Mouse (Mus musculus) testis, postnatal 14 days (tissue): ENCODE data around the gene Rabl3.

ENCODE experiments used
- DNase-seq: peaks from one replicate; pipeline ENCODE4 v3.0.0; 2021; ENCODE audit warnings: low spot score

Gene Rabl3

GRCm38 (mm10) chr16:37539611-37540580 is at the start of gene Rabl3, which contains the start of gene Gtf2e1:
Gene Rabl3 (plus strand): TSS chr16:37539885.
Gene Gtf2e1 (minus strand): TSS chr16:37539789.
- DNase-seq = peak; percentile 98

GRCm38 (mm10) chr16:37495017-37495416 is 44.7 kb upstream of the Rabl3 start:
- no peak for DNase-seq

- DNase-seq = no peak
Measured at GRCm38 (mm10) chr16:37498581-37498980, 41.1 kb upstream of the Rabl3 start.

DNA sequence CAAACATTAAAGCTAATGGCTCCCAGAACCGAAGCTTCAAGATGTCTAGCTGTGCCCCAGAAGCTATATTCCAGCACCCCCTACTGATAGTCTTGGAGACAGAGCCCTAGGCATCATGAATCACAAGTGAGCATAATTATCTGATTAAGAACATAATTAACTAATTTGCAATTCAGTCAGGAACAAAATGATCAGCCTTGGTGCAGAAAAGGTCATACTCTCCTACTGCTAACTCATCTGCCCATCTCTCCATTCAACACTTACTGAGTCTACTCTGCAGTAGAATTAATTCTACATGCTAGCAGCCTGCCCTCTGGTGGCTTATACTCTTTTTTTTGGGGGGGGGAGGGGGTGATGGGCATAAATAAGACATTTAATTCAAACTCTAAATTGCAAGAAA is 35.2 kb upstream of the Rabl3 start:
- DNase-seq = no peak

GRCm38 (mm10) chr16:37506751-37507150 is 32.9 kb upstream of the Rabl3 start:
- DNase-seq = no peak

GRCm38 (mm10) chr16:37511489-37511888 is 28.2 kb upstream of the Rabl3 start:
- no peak for DNase-seq

DNA sequence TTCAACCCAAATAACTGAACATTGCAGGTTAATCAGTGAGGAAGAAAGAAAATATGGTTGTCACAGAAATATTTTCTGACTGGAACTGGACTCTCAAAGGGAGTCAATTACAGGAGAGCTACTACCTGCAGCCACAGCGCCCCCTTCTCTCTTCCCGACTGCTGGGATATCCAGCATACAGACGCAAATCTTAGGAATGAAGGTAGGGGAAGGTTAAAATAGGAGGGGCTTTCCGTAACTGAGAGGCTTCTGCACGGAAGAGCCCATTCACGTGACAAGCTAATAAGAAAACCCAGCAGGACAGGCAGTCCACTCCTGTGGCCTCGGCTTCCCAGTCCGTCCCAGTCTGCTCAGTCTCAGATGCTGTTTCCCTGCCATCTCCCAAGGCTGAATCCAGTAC is 25.0 kb upstream of the Rabl3 start:
- DNase-seq = no peak

- no peak for DNase-seq
Measured at GRCm38 (mm10) chr16:37516376-37516993, 23.2 kb upstream of the Rabl3 start.

DNA sequence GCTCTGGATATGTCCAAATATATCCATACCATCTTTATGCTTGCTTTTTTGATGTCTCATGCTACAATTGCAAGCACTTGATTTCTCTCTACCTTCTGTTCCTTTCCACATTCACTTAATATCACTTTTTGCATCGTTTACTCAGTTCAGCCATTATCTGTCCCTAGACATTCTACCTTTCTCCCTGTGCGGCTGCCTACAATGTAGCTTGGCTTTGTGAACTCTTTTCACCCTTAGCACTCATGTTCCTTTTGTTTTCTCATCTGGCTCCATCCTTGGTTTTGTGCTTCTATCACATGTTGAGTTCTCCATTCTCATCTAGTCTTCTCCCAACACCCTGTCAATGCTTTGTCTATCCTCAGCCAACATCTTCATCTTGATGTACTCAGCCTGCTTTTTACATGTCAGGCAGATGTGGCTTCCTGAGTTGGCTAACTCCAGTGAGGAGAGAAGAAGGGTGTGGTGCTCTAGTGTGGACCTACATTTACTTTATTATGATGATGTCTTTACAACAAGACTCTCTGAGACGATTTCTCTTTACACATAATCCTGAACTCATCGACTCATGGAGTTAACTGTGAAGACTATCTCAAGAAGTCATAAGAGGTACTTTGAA is 22.0 kb upstream of the Rabl3 start:
- no peak for DNase-seq

GRCm38 (mm10) chr16:37518662-37519061 is 21.0 kb upstream of the Rabl3 start:
- no peak for DNase-seq

GRCm38 (mm10) chr16:37519721-37520120 is 20.0 kb upstream of the Rabl3 start:
- no peak for DNase-seq

DNA sequence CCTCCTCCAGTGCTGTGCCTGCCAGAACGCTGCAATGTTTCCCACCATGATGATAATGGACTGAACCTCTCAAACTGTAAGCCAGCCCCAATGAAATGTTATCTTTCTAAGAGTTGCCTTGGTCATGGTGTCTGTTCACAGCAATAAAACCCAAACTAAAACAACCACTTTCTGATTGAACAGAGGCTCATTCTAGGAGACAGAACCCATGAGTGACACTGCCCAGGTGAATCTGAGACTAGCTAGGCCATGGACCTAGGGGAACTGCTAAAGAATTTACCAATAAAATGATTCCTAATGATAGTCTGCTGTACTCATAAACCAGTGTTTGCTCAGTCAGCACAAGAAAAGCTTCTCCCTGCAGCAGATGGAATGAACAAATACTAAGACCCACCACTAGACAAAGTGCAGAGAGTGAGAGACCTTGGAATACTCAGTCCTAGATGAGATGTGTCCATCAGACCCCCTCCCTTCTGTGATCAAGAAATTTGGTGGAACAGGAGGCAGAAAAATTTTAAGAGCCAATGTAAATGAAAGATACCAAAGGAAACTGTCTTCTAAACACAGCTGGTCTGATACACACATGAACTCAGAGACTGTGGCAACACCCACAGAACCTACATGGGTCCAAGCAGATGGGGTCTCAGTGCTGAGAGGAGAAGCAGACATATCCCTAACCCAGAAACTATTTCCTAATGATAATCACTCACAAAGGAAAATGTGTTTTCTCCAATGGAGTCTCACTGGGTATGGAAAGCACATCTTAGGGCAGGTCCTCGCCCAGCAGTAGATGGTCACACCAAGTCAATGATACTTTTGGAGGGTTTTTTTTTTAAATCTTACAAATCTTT is 19.3 kb upstream of the Rabl3 start:
- no peak for DNase-seq

- no peak for DNase-seq
Measured at GRCm38 (mm10) chr16:37522100-37522697, 17.5 kb upstream of the Rabl3 start.

GRCm38 (mm10) chr16:37525121-37525520 is 14.6 kb upstream of the Rabl3 start:
- no peak for DNase-seq

DNA sequence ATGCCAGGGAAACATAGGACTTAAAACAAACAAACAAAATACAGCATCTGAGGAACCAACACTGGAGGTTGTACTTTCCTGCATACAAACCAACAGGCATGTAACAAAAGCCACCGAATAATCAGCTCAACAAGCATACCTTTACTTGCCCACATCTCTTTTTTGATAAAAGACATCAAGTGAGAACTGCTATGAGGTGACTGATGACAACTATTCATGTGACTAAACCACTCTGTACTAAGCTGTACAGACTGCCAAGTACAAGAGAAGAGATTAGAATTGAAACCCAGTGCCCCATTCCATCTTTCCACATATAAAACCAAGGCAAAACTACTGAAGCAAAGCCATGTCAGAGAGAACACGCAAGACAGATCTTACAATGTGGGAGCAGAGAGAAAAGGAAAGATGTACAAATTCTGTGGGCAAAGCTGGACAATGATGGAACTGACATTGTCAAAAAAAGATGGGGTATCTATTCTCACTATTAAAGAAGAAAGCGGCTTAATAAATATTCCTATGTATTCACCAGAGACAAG is 12.9 kb upstream of the Rabl3 start:
- DNase-seq = no peak

DNA sequence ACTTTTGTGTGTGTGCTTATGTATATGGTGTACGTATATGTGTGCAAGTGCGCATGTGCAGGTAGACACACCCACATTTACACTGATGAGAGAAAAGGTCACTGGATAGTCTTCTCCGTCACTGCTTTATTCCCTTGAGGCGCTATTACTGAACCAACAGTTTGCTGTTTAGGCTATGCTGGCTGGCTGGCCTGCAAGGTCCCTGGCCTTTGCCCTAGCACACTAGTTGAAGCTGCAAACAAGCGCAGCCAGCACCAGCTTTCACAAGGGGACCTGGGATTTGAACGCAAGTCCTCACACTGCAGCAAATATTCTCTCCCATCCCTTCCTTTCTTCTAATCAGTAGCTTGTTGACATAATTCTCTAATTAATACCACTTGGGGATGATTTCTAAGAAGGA is 9.5 kb upstream of the Rabl3 start:
- DNase-seq = no peak

- no peak for DNase-seq
Measured at GRCm38 (mm10) chr16:37532046-37532445, 7.6 kb upstream of the Rabl3 start.

GRCm38 (mm10) chr16:37533369-37534068 is 6.2 kb upstream of the Rabl3 start:
- no peak for DNase-seq

- no peak for DNase-seq
Measured at GRCm38 (mm10) chr16:37539240-37539610, 460 bp upstream of the Rabl3 start.

- no peak for DNase-seq
Measured at GRCm38 (mm10) chr16:37540776-37541175, 1.1 kb downstream of the Rabl3 start.

DNA sequence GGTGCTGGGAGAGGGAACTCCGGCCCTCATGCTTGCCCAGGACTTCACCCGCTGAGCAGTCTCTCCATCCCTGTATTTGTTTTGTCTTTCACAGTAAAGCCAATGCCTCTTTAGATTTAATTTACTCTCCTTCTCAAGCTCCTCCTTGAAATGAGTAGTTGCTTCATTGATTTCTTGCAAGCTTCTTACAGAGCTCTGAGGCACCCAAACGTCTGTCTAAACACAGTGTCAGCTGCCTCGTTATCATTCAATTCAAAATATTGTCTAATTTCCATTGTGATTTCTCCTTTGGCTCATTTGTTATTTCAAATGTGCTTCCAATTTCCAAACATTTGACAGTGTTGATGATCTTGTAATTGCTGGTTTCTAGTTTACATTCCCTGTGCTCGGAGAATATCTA is 6.6 kb downstream of the Rabl3 start:
- DNase-seq = no peak
